Mouse (Mus musculus) urinary bladder, adult 18-20 months (tissue): ENCODE data around the gene Gm49320.

Source experiments
- DNase-seq, 2 experiments: peaks; one replicate each; pipeline ENCODE4 v3.0.0; 2022; ENCODE audit warnings: low spot score in 2 of 2, mixed read lengths in 2 of 2

Gene Gm49320

DNA sequence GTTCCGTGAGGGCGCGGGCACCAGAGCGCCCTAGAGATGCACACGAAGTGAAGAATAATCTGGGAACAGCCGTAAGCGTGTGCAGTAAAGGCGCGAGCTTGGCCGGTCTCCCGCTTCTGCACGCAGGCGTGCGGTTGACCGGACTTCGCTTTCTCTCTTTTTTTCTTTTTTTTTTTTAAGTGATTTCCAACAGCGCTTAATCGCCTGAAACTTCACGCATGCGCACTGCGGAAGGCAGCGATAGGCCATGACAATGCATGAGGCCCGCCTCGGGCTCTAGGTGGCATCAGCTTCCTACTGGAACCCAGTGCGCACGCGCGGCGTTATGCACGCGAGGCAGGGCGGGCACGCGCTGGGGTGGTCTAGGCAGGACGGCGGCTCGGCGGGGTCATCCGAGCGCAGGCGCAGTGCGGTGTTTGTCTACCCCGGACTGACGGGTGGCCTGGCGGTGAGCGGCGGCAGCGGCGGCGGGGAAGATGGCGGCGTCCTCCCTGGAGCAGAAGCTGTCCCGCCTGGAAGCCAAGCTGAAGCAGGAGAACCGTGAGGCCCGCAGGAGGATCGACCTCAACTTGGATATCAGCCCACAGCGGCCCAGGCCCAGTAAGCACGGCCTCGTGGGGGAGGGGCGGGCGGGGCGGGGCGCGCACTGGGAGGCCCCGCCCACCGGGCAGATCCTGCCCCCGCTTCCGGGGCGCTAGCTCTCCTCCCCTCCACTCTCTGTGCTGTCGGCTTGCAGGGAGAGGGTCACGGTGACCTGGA lies at the start of gene Gm49320, which contains the start of gene Map2k7:
Gm49320 (plus strand) TSS at position 432 of the 759 bp plus-strand sequence.
Map2k7 (plus strand) TSS at position 307 of the 759 bp plus-strand sequence.
- DNase-seq = peak; percentile 96 to 100

DNA sequence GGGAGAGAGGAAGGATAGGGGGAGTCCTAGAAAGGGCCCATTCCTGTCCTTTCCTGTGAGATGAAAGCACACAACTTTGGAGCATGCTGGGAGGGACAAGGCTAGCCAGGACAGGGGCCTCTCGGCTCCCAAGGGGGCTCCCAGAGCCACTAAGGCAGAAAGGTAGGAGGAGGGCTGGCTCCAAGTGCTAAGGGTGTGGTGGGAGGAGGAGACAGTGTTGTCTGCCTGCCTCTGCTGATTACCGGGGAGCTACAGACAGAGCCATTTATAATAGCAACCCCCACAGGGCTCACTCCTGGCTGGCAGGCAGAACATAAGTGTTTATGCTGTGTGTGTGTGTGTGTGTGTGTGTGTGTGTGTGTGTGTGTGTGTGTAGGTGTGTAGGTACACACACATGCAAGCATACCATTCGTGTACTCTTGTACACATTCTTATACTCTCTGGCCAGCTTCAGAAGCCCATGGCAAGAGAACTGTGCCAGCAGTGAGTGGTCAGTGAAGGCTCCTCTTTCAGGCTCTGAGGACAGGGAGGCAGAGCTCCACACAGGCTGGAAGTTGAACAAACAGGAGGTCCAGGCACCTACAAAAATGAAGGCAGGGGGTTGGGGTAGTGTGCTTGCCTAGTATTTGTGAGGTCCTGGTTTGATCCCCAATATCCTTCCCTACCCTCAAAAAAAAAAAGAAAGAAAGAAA lies 49.5 kb upstream of the Gm49320 start:
- no peak for DNase-seq

DNA sequence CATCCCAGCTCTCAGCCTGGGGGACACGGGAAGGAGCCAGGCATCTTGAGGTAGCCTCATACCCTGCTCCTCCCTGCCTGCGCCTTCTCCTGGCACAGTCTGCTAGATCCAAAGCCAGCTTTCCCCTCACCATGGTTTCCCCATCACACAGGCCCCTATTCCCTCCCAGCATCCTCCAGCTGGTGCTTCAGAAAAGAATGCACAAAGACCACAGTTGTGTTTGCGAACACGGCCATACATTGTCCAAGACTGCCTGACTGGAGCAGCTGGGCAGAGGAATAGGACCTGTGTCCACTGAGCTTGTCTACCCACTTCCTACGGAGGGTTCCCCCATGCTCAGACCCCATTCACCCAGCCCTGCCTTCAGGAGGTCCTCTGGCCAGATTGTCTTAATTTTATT lies 46.4 kb upstream of the Gm49320 start:
- DNase-seq = no peak

DNA sequence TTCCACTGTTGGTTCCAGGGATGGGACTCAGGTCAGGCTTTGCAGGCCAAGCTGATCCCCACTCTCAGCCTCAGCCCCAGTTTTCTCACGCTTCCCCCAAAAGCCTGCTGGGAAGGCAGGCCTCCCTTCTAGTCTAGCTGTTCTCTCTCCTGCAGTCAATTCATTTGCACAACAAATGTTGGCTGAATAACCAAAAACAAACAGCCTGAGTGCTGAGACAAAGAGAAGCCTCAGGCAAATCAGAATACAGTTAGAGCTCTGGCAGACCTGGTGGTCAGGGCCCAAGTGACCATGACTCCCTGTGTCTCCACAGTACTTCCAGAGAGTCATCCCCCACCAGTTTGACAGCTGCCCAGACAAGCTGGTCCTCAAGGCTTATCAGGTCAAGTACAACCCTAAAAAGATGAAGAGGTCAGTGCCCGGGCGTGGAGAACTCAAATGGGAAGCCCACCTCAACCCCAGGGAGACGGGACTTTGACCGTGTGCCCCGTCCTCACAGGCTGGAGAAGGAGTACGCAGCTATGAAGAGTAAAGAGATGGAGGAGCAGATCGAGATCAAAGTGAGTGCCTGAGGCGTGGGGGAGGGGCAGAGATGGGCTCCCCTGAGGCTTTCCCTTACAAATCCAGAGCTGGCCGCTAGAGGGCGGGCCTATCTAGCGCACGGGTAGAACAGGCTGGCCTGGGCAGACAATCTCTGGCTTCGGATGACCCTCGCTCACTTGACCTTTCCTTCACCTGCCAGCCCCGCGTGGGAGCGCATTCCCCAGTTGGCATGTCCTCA lies 45.7 kb upstream of the Gm49320 start:
- peak; percentile 72 to 82 for DNase-seq

DNA sequence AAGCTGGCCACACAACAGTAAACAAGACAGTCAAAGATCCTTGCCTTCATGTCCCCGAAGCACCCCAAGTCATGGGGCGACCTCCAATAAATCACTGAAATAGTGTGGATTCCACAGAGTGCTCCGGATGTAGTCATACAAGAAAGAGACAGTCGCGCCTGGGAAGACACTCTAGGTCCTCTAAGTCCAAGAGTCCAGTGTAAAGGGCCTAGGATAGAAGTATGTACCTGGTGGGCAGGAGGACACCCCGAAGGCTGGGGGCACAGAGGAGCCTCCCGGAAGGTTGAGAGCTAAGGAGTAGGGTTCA lies 45.1 kb upstream of the Gm49320 start:
- DNase-seq = no peak

DNA sequence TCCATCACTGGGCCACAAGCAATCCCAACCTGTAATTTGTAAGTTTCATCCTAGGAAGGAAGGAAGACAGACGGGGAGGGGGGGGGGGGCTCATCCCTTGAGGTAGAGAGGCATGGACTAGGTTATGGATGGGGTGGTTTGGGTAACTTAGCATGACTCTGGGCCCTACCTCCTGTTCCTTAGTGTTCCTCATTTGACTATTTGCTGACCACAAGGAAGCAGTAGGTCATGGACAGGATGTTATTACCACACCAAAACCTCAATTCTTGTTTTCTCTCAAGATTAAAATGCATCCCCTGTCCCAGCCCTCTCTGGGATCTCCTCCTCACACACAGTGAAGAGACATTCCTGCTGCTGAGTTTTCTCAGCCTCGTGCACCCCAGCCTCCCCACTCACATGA lies 37.3 kb upstream of the Gm49320 start:
- DNase-seq = no peak

DNA sequence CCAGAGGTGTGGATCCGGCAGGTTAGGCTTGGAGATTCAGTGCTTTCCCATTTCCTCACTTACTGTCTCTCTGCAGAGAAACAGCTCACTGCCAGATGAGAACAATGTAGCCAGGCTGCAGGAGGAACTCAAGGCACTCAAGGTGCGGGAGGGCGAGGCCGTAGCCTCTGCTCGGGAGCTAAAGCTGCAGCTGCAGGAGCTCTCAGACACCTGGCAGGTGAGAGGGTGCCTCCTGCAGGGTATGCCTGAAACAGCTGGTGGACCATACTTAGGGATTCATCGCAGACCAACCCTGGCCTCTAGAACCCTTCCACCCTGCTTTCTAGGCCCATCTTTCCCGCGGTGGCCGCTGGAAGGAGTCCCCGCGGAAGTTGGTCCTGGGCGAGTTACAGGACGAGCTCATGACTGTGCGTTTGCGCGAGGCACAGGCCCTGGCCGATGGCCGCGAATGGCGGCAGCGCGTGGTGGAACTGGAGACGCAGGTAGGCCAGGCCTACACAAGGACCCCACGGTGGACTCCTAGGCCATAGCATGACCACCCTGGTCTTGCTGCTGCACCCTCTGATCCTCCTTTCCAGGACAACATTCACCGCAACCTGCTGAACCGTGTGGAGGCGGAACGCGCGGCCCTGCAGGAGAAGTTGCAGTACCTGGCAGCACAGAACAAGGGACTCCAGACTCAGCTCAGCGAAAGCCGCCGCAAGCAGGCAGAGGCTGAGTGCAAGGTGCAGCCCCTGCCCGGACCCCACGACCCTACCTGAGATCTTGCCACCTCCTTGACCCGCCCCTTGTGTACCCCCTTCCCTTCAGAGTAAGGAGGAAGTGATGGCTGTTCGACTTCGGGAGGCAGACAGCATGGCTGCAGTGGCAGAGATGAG lies 33.2 kb upstream of the Gm49320 start:
- DNase-seq = no peak

DNA sequence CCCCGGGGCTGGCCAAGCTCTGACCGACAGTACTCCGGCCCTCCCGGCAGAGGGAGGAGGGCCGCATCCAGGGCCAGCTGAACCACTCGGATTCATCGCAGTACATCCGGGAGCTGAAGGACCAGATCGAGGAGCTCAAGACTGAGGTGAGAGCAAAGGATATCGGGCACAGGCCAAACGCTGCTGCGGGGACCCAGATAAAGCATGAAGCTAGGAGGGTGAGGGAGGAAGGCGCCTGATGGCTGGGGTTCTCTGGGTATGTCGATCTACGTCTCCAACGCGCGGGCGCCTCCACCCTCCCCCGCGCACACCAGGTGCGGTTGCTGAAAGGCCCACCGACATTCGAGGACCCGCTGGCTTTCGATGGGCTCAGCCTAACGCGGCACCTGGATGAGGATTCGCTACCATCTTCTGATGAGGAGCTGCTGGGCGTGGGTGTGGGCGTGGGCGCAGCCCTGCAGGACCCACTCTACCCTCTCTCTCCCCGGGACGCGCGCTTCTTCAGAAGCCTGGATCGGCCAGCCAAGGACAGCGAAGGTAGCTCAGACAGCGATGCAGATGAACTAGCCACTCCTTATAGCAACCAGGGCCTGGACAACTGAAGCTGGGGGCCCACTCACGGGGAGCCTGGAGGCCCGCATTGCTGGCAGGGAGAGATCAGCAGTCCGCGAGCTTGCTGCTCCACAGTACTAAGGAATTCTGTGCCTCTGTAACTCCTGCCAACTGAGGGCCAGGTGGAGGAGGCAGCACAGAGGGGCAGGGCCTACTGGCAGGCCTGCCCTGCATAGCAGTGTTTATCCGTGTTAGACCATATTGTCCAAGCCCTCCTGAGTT lies 32.3 kb upstream of the Gm49320 start:
- no peak for DNase-seq

DNA sequence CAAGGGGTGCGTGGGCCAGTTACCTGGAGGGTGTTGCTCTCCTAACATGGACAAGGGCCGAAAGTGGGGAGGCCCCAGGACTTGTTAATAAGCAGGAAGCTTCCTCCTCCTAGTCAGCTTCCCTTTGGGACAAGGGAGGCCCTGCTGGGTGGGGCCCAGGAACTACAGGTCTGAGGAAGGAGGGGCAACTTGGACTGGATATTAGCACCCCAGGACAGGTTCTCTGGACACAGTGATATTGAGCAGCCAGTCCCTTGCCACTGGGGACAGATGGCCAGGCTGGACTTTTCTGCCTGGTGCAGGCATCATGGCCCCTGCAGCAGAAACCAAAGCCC lies 31.7 kb upstream of the Gm49320 start:
- DNase-seq = no peak

DNA sequence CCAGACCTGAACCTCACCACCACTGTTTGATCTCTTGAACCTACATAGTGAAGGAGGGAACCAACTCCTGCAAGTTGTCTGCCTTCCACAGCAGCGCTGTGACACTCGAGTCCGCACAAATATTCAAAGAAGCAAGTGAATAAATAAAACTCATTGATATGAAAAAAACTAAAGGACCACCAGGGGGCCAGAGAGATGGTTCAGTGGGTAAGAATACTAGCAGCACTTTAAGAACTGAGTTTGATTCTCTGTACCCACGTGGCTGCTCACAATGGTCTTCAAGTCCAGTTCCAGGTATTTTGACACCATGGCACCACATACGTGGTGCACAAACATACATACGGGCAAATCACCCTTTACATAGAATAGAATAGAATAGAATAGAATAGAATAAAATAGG lies 27.6 kb upstream of the Gm49320 start:
- DNase-seq = no peak

DNA sequence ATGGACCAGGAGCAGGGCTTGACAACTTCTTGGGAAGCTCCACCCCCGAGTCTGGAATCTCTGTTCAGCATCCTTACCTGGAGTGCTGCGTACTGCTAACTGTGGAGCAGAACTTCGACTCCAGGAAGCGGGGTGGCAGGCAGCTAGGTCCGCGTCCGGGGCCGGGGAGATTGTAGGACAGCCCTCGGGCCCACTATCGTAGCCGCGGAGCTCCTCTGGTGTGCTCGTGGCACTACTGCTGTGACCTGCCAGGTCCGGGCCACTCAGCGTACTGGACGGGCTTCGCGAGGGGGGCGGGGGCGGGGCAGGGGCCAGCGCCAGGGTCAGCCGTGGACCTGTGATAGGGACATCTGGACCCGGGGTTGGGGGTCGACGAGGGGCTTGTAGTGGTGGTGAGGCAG lies 25.9 kb upstream of the Gm49320 start:
- no peak for DNase-seq

DNA sequence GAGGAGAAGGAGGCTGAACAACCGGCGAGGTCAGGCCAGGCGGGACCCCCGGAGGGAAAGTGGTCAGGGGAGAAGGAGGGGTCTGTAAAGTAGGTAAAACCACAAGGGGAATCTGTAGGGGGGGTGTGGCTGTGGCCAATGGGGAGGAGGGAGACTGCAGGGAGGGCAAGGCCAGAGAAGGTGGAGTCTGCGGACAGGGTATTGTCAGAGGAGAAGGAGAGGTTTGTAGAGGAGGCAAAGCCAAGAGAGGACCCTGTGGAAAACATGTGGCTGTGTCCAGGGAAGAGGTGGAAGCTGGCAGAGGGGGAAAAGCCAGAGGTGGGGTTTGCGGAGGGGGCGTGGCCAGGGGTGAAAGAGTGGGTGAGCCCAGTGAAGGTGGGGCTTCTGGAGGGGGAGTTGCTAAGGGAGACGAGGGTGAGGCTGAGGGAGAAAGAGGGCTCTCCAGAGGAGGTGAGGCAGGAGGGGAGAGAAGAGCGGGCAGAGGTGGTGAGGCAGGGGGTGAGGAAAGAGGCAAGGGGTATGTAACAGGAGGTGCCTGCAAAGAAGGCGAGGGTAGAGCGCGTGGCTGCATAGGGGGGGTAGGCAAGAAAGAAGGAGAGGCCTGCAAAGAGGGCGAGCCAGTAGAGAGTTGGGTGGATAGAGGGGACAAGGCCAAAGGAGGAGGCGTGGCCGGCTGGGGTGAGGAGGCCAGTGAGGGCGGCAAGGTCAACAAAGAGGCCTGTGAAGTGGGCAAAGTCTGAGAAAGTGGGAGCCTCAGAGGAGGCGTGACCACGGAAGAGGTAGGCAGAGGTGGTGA lies 25.3 kb upstream of the Gm49320 start:
- peak; percentile 57 to 76 for DNase-seq

DNA sequence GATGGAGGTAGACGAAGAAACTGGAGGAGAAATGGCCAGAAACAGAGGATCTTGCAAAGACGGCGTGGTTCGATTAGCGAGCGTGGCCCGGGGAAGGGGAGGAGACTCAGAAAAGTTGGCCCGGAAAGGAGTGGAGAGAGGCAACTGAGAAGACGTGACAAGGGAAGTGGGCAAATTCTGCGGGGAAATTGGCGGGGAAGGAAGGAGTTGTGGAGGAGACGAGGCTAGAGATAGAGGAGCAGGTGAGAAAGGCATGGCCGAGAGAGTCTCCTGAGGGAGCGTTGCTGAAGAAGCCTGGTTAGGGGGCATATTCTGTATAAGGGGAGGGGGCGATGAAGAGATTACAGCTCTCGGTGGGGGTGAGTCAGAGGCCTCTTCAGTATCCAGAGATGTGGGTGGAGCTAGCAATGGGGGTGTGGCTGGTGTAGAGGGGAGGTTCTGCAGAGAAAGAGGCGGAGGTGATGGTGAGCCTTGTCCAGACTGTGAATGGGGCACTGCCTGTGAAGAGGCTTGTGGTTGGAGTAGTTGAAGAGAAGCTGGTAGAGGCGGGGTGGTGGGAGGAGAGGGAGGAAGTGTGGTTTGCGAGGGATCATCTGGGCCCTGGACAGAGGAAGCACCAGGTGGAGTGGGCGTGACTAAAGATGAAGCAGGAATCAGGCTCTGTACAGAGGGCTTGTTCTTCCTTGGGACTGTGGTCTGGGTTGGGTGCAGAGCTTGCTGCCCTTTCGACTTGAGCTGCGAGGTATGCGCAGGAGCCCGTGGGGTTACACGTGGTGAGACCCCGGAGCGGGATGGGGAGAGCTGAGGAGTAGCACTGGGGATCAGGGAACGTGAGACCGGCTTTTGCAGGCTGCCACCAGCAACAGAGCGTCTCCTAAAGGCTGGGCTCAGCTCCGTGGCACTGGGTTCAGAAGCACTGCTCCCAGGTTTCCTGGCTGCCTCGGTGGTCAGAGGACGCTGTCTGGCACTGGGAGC lies 24.4 kb upstream of the Gm49320 start:
- peak; percentile 60 to 67 for DNase-seq

DNA sequence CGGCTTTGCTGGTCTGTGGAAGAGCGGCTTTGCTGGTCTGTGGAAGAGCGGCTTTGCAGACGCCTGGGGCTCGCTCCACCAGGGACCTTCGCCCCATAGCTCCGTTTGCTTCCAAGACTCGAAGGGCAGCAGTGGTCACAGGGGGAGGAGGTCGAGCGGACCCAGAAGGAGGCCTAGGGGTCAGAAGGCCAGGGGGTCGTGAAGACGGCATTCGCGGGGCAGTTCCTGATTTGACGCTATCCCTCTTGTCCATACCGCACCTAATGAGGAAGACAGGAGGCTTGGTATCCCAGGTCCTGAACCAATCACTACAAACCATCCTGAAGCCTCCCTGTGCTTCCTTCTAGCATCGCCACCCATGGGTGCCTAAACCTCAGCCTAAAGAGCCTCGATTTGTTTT lies 22.4 kb upstream of the Gm49320 start:
- DNase-seq = no peak

DNA sequence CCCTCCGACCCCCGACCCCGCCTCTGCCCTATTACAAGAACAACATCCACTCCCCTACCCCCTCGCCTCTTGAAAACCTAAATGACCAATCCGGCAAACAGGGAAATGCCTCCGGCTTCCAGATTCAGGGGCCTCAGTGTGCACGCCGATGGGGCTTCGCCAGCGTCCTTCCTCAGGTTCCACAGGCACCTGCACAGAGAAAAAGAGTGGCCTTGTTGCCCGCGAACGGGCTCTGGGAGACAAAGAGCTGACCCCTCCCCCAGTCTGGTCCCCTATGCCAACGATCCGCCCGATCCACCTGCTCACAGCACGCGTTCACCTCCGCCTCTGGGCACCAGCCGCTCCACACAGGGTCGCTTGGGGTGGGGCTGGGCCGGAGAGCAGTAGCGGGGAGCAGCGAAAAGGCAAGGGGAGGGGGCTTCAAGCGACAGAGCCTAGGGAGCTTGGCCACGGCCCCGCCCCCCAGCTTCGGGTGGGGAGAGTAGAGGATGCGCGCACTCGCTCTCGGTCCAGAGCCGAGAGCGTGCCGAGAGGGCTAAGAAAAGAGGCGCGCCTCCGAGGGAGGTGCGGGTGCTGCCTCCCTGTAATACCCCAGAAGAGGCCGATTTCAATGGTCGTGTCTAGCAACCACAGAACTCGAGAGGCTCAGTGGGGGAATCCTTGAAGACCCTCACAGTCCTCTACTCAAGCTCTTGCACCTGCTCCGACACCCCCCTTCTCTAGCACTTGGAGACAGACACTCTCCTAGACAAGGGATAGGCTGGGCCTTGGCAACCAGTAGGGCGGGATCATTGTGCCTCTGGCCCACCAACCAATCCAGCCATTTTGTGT lies 21.7 kb upstream of the Gm49320 start, which contains the start of gene Prr36:
Prr36 (minus strand) TSS at position 669 of the 831 bp plus-strand sequence.
- no peak for DNase-seq

DNA sequence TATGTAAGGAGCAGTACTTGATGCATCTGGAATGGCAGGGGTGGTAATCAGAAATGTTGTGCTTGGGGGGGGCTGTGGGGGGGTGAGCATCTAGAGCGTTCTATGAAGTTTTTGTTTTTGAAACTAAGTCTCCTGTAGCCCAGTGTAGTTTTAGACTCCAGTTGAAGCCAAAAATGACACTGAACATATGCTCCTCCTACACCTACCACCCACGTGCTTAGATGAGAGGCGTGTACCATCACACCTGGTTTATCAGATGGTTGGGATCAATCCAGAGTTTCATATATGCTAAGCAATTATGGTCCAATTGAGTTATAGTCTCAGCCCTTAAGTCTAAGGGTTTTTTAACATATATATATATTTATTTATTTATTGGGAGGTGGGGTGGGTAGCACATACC lies 19.0 kb upstream of the Gm49320 start:
- no peak for DNase-seq

DNA sequence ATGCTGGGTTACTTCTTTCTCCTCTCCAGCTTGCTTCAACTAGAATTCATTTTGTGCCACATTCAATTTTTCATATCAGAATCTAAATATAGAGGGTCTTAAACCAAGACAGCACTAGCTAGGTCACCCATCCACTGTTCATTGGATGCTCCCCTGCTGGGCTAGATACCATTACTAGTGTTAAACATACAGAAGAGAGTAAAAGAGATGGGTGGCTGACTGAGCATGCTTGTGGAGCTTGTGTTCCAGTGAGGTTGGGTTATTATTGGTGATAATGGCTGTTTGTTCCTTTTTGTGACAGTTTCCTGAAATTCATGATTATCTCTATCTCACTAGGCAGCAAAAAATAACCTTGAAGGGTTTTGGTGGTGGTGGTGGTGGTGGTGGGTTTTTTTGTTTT lies 16.6 kb upstream of the Gm49320 start:
- no peak for DNase-seq

DNA sequence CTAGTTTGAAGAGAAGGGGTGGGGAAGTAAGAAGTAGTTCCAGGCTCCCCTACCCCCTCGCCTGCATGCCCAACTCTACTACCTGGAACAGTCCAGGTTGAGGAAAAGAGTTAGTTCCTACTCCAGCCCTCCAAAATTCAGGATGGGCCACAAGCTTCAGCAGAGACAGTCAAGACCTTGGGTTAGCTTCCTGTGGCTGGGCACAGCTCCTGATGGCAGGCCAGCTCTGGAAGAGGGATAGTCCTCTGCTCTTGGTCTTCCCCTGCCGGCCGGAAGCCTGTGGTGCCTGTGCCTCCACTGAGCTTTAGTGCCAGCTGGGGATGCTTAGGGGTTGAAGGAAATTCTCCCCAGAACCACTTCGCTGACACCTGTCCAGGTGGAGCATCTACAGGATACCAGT lies 12.3 kb upstream of the Gm49320 start:
- DNase-seq = no peak
